Mouse (Mus musculus) left cerebral cortex, adult 2 months (tissue): ENCODE data around the gene Sun2. TPM values are rescaled to one million over a fixed set of nuclear protein-coding genes. Genes with fewer than 3 reads are reported as not detected.
A peak's percentile ranks its signal among the peaks of the same experiment; 100 is the strongest.

Experiments used
- DNase-seq, 2 experiments: peaks; one replicate each; pipeline ENCODE4 v3.0.0; 2021 to 2022; ENCODE audit warnings: low spot score in 2 of 2, mixed read lengths in 1 of 2; ENCODE audit errors: extremely low spot score in 1 of 2
- H3K27ac ChIP-seq: fragments of 200-600 bp; 2 replicates; pipeline ENCODE4 v1.8.1; 2022
- H3K4me3 ChIP-seq: fragments of 200-600 bp; 2 replicates; pipeline ENCODE4 v1.8.1; 2022
- CTCF ChIP-seq: fragments of 200-600 bp; IDR thresholded peaks from 2 replicates; pipeline ENCODE4 v1.8.1; 2022; ENCODE audit warnings: antibody characterized with exemption, mild to moderate bottlenecking, moderate library complexity
- intact Hi-C: fragments of 180-260 bp; cut with DNase I; formaldehyde crosslinking; loops from one replicate; pipeline ENCODE4 v1.15.1; 2025
- long read RNA-seq, 2 experiments: library from polyadenylated mRNA; stranded (forward); transcript quantifications; one replicate each; pipeline ENCODE4 v2.0.0; 2021; ENCODE audit warnings: borderline mapping rate in 2 of 2
- total RNA-seq, 2 experiments: library from RNA; stranded (reverse); gene quantifications; 2 replicates each; pipeline ENCODE4 v1.2.3; 2021

Gene Sun2
- 10 to 100 TPM; 43.9 to 46.5 TPM for total RNA-seq
- long read RNA-seq, experiment 1, result 0 reads
- long read RNA-seq, experiment 2, partial matches to known transcripts, result 0 of 1 reads
- long read RNA-seq, experiment 2, other reads (novel, unspliced or antisense), result 1 of 1 reads

GRCm38 (mm10) chr15:79741921-79742705 is at the start of gene Sun2:
Gene Sun2, minus strand, starts transcription at chr15:79742536.
- peak; percentile 90 to 93 for DNase-seq
- H3K4me3 ChIP-seq, result peak within 1 kb of the TSS; percentile 74
- no peak; the same call in 1 of the 2 replicates for TF ChIP-seq CTCF
- intact Hi-C loops, result no loop called here
- H3K27ac ChIP-seq, result peak within 1 kb of the TSS; percentile 88

GRCm38 (mm10) chr15:79791502-79791901 is 49.2 kb upstream of the Sun2 start:
- intact Hi-C loops, result no loop called here
- Histone ChIP-seq H3K27ac (no peak overlapping the region; the same call in 1 of the 2 replicates), H3K4me3 (no peak overlapping the region)
- DNase-seq, result no peak
- TF ChIP-seq CTCF, result no peak

GRCm38 (mm10) chr15:79790905-79791304 is 48.6 kb upstream of the Sun2 start:
- H3K27ac ChIP-seq, result no peak overlapping the region
- DNase-seq, result no peak
- no peak overlapping the region for H3K4me3 ChIP-seq
- intact Hi-C loops, result no loop called here
- TF ChIP-seq CTCF, result no peak

- Histone ChIP-seq H3K27ac (no peak overlapping the region), H3K4me3 (no peak overlapping the region)
- DNase-seq, result no peak
- TF ChIP-seq CTCF, result no peak
- intact Hi-C loops, result no loop called here
Observed at GRCm38 (mm10) chr15:79790111-79790510, 47.8 kb upstream of the Sun2 start.

GRCm38 (mm10) chr15:79787815-79788214 is 45.5 kb upstream of the Sun2 start:
- Histone ChIP-seq H3K4me3 (no peak overlapping the region), H3K27ac (peak overlapping the region; percentile 66)
- DNase-seq, result no peak
- no peak for TF ChIP-seq CTCF
- intact Hi-C loops, result no loop called here

GRCm38 (mm10) chr15:79785056-79785455 is 42.7 kb upstream of the Sun2 start:
- DNase-seq, result no peak
- Histone ChIP-seq H3K4me3 (no peak overlapping the region), H3K27ac (no peak overlapping the region; the same call in 1 of the 2 replicates)
- intact Hi-C loops, result no loop called here
- no peak for TF ChIP-seq CTCF

- no peak for DNase-seq
- H3K4me3 ChIP-seq, result no peak within 1 kb of the TSS
- no peak for TF ChIP-seq CTCF
- intact Hi-C loops, result no loop called here
- H3K27ac ChIP-seq, result no peak within 1 kb of the TSS
Observed at GRCm38 (mm10) chr15:79777749-79778148, 35.4 kb upstream of the Sun2 start, which contains the start of gene Dnal4. Gene Dnal4, minus strand, starts transcription at chr15:79777849.

GRCm38 (mm10) chr15:79775662-79776061 is 33.3 kb upstream of the Sun2 start:
- intact Hi-C loops, result loop anchor here (1.0 kb wide), 1 partner anchor 21 kb away; no protein-coding TSS in a partner anchor
- Histone ChIP-seq H3K27ac (peak overlapping the region; percentile 33), H3K4me3 (no peak overlapping the region)
- peak in 1 of 2 experiments; percentile 70 for DNase-seq
- no peak for TF ChIP-seq CTCF

- DNase-seq, result peak; percentile 93 to 94
- TF ChIP-seq CTCF, result no peak
- Histone ChIP-seq H3K27ac (peak overlapping the region; percentile 96), H3K4me3 (peak overlapping the region; percentile 97)
- intact Hi-C loops, result loop anchor here (1.0 kb wide), 1 partner anchor 22 kb away; no protein-coding TSS in a partner anchor
Observed at GRCm38 (mm10) chr15:79774117-79775027, 32.0 kb upstream of the Sun2 start.

- Histone ChIP-seq H3K4me3 (no peak overlapping the region), H3K27ac (peak overlapping the region; percentile 59)
- intact Hi-C loops, result loop anchor here (1.0 kb wide), 1 partner anchor 26 kb away; no protein-coding TSS in a partner anchor
- no peak for TF ChIP-seq CTCF
- DNase-seq, result peak in 1 of 2 experiments; percentile 67
Observed at GRCm38 (mm10) chr15:79770629-79771240, 28.4 kb upstream of the Sun2 start.

GRCm38 (mm10) chr15:79768302-79768701 is 26.0 kb upstream of the Sun2 start:
- intact Hi-C loops, result loop anchor here (5.0 kb wide), 1 partner anchor 244 kb away; the partner anchor contains the start of gene Pdgfb
- Histone ChIP-seq H3K4me3 (no peak overlapping the region), H3K27ac (peak overlapping the region; percentile 78; the same call in 1 of the 2 replicates)
- no peak for DNase-seq
- no peak for TF ChIP-seq CTCF
